Mouse (Mus musculus) right cerebral cortex, postnatal 10 days (tissue): ENCODE results near the gene Tcfl5.

Experiments used
- DNase-seq, 2 experiments: peaks; one replicate each; pipeline ENCODE4 v3.0.0; 2021; ENCODE audit warnings: low spot score in 2 of 2

Tcfl5 gene

DNA sequence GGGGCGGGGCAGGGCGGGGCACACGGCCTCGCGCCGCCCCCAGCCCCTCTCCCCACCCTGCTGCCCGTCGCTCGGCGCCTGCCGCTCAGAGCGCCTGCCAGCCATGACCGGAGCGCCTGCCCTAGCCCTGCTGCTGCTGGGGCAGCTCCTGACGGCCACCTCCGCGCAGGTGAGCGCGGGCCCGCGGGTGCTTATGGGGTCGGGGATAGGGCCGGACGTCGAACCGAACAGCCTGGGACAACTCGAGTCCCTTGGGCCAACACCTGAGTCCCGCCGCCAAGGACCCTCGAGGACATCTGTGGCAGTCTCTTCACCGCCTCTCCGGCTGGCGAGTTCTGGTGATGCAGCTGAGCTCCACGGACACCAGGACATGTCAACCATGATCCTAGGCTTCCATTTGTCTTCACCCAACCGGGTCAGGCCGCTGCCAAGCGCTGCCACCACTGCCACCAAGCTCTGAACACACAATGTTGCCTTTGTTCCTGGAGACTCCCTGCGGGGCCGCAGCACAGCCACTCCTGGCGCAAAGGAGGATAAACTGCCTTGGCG lies 44.3 kb downstream of the Tcfl5 start:
- DNase-seq, result peak; percentile 53 to 62

DNA sequence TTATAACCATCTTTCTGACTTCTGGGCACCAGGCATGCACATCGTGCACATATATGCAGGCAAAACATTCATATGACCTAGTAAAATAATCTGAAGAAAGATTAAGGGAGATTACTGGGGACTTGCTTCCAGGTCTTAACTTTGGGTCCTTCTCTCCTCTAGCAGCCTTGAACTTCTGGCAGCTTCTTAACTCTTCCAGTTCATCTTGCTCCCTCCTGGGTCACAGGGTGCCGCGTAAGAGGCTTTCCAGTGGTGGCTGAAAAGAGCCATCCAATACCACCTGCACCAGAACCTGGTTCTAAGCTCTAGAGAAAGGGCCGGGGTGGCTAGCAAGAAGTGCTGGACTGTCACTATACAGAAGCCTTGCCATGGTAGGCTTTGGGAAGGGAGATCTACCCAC lies 45.0 kb downstream of the Tcfl5 start, which contains the start of gene Col9a3:
Gene Col9a3, plus strand, starts transcription at position 301 of the 400 bp plus-strand sequence.
- DNase-seq, result no peak

DNA sequence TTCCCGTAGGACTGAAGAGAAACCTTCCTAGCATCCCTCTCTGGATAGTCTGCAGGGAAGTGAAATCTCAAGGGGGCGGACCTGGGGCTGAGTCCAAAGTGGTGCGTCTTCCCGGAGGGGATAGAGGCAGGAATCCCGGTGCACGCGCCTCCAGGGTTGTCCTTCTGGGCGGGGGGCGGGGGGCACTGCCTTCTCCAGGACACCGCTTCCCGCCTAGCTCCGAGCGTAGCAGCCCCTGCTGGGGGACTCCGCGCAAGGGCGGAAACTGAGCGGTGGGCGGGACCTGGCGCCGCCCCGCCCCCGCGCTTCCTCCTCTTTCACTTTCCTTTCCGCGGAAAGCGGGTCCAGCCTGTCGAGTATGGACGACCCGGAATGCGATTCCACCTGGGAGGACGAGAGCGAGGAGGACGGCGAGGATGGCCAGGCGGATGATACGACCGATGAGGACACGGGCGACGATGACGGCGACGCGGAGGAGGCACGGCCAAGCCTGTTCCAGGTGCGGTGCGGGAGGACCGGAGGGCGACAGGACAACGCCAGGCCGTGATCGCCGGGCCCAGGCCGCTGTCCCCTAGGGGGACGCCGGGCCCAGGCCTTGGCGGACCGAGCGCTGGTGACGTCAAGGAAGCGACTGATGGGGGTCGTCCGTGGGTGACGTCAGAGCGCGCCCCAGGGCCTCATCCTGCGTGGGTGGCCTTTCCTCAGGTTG lies 53.2 kb downstream of the Tcfl5 start, which contains the start of gene Ogfr:
Gene Ogfr, plus strand, starts transcription at position 123 of the 709 bp plus-strand sequence.
- peak; percentile 91 for DNase-seq

DNA sequence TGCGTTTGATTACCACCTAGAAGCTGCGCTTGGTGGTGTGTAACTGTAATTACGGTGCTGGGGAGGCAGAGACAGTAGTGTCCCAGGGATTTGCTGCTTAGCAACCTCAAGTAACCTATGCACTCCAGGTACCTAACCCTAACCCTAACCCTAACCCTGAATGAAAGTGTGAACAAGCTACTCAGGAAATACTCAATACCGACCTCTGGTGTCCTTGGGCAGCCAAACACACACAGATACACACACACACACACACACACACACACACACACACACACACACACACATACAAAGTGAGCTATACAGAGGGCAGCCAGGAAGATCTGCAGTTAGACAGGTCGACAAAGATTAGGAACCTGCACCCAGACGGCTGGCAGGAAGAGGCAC lies 53.8 kb downstream of the Tcfl5 start:
- no peak for DNase-seq

DNA sequence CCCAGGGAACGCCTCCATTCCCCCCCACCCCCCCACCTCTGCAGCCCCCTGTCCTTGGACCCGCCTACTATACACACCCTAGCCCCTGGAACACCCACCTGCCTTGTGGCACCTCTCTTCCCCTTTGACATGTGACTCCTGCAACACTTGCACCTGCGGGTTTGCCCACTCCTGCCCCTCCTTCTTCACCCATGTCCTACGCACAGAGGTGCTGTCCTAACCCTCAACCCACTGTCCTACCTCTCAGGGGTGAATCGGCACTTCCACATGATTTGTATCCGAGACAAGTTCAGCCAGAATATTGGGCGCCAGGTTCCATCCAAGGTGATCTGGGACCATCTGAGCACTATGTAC lies 59.4 kb downstream of the Tcfl5 start:
- DNase-seq, result no peak

DNA sequence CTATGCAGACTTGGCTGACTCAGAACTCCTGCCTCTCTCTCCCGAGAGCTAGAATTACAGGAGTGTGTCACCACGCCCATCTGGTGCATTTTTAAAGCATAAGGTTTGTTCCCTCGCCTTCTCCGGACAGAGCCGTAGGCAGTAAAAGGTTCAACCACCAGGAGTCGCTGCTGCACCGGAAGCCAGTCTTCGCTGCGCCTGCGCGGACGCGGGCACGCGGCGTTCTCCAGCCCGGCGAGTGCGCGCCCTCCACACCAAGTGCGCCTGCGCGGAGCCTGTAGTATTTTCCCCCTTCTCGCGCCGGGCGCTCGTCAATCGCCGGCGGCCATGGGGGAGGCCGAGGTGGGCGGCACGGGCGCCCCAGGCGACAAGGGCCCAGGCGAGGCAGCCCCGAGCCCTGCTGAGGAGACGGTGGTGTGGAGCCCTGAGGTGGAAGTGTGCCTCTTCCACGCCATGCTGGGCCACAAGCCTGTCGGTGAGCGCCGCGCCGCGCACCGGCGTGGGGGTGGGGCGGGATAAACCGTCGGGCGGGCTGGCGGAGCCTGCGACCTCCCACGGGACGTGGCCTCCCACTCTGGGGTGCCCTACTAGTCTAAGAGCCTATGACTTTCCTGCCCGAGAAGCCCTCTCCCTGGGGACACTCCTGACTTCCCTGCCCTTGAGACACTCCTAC lies 59.9 kb downstream of the Tcfl5 start:
- peak; percentile 95 to 97 for DNase-seq

DNA sequence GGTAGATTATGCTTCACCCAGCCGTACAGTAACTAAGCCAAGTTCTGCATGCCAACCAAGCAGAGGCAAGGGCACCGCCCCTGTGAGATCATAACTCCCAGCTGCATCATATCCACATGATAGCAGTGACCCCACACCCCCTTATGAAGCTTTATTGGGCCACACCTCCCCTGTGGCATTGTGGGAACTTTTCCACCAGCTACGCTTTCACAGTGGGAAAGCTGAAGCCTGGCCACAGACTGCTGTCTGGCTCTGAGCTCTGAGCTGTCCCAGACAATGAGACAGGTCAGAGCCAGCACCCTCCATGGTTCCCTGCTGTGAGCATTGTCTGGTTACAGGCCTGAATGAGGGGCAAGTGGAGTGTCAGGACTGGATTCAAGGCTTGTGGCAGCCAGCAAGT lies 61.5 kb downstream of the Tcfl5 start, which contains the start of gene Mrgbp:
Gene Mrgbp, plus strand, starts transcription at position 303 of the 400 bp plus-strand sequence.
- no peak for DNase-seq

DNA sequence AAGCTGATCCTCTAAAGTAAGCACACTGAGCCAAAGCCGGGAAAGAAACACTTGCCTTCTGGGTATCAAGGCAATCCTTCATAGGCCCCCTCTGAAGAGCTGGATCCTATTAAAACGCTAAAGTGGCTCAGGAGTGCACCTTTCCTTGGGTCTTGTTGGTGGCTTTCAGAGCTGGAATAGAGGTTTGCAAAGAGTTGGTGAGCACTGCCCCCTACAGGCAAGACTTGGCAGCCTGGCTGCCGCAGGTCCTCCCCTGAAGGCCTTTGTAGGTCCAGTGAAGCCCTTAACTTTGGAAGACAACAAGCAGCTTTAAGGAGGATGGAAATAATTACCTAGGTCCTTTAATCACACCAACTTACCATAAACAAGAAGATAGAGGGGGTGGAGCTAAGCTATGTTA lies 63.8 kb downstream of the Tcfl5 start:
- peak in 1 of 2 experiments; percentile 83 for DNase-seq

DNA sequence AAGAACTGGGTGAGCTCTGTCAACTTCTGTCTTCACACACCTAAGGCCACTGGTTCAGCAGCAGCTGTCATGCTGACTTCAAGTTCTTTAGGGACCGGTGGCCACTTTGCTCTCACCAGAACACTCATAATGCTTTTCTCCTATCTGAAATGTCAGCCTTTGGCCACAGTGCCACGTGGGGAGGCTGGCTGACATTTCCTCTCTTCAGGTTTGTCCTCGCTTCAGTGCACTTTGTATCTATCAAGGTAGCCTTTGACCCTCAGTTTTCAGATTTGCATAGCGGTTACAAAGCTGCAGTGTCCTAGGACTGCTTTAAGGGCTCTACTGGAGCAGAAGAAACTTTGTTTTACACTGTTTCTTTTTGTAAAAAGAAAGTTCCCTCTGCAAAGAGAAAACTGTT lies 66.0 kb downstream of the Tcfl5 start:
- no peak for DNase-seq
